Mouse (Mus musculus) thymus, postnatal 36 days (tissue): Measurements from ENCODE around the gene Ttc38.
"Not testable (repeated sequence)": the region's sequence is repeated elsewhere in the genome, so short reads cannot be mapped to it uniquely, and the experiment has no call there.

Experiments
- DNase-seq, 2 experiments: peaks; one replicate each; pipeline ENCODE4 v3.0.0; 2022; ENCODE audit warnings: mixed read lengths in 2 of 2

The Ttc38 gene

DNA sequence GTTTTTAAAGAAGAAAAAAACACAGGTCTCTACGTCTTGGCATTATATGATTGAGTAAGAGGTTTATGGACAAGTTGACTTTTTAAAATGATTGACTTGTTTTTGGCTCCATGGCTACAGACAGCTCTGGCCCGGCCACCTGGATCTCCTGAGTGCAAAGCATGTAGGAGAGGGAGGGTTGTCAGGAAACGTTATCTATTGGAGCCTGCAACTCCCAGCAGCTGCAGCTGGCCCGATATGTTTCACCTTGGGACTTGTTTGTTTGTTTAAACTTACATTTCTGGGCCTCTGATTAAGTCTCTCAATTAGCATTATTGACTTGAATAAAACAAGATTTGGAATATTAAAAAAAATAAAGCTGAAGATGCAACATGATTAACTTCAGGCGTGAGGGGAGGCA is 5.4 kb upstream of the Ttc38 start:
- no peak for DNase-seq

DNA sequence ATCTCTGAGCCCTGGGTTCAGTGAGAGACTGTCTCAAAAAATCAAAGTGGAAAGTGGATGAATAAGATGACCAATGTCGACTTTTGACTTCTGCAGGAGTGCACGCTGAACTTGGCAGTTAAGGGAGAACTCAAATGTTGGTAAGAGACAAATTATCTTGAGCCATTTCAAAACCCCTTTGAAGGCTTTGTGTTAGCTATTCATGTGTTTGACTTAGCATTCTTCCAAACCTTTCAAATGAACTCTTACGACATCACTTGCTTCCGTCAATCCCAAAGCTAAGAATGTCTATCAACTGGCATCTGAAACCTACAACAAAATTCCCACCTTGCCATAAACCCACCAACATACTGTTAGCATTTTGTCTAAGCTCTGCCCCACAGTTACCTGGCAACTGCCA is 4.0 kb upstream of the Ttc38 start:
- no peak for DNase-seq

DNA sequence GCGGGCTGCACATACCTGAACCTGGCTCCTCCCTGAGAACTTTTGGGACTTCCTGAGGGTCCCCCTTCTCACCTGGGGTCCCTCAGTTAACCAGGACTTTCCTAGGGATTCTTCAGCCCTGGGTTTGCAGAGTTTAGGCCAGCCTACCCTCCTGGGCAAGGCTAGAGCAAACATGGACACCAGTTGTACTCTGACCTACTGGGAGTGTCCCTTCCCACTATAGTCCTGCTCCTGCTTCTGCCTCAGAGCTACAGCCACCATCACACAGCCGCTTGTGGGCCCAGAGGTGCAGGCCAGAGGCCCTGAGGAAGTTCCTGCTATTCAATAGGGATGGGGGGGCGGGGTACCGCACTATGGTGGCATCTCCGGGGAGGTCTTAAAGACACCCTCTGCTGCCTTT is 2.6 kb upstream of the Ttc38 start:
- DNase-seq: no peak

DNA sequence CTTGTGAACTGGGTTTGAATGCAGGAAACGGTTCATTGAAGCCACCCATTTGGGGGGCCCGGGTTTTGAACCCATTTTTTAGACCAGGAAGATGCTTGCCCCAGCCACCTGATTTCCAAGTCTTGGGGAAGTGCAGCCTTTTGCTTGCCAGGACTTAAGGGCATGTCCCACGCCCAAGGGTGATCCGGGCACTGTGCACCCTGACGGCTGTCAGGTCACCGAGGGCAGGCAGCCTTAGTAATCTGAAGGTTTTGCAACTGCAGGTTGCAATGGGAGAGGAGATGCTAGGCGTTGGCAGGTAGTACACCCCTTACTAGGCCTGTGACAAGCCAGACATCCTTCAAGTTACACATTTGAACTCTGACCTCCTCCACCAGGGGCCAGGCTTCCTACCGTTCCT is 493 bp downstream of the Ttc38 start:
- DNase-seq: no peak

DNA sequence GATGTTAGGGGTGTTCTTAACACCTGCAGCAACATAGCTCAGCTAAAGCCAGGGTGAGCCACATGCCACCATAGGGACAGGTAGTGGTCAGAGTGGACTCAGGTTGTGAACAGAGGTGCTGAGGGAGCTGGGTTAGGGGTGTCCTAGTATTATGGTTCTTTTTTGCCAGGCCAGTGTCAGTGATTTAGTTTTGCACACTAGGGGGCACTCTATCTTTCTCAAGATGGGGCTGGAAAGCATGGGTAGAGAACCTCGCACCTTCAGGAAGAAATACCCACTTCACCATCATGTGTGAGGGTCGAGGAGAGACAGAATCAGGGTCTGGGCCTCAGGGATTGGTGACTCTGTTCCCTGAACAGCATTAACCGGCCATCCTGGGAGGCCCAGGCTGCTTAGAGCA is 3.2 kb downstream of the Ttc38 start:
- DNase-seq: no peak

DNA sequence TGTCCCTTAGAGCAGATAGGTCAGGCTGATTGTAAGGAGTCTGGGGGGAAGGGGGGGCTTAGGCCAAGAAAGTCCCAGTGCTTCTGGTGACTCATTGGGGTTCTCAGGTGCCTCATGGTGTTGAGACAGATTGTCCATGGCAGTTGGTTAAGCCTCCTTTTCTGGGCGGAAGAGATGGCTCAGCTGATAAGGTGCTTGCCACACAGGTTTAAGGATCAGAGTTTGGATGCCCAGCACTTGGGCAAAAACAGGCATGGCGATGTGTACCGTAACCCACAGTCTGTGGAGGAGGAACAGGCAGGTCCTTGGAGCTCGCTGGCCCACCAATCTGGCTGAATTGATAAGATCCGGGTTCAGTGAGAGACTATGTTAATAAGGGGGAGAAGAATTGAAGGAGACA is 4.8 kb downstream of the Ttc38 start:
- no peak for DNase-seq

DNA sequence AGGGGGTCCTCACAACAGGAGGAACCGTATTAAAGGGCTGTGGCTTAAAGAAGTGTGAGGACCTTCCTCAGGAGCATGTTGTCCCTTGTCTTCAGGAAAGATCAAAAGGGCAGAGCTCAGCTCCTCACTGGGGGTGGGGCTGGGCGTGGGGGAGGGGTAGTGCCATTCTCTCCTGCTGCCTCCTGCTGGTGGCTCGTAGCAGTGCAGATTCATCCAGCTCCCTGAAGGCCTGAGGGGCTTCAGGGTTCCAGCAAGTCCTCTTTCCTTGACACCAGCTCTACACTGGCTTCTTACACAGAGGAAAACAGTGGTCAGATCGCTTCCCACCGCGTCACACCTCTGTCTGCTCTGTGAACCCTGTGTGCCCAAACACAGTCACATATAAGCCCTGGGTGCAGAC is 8.9 kb downstream of the Ttc38 start:
- peak; percentile 46 to 53 for DNase-seq

DNA sequence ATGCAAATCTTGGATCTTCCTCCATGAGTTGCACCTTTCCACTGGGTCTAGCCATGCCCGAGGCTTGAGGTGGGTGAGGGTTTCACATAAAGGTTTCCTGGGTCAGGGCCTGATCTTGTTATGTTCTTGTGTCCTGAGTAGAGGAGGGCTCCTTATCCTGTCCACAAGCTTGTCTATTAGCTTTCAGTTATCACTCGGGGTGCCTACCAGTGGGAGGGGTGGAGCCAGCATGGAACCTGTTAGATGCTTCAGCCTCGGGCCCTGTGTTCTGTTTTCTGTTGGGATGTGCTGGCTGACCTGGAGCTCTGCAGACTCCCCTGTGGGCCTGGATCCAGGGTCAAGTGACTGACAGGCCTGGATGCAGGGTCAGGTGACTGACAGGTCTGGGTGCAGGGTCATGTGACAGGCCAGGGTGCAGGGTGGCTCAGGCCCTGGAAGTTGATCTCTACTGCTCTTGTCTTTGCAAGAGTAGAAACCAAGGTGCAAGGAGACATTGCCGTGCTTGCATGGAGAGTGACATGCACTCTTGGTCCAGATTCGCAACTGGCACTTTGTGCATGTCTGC is 9.8 kb downstream of the Ttc38 start:
- no peak for DNase-seq

DNA sequence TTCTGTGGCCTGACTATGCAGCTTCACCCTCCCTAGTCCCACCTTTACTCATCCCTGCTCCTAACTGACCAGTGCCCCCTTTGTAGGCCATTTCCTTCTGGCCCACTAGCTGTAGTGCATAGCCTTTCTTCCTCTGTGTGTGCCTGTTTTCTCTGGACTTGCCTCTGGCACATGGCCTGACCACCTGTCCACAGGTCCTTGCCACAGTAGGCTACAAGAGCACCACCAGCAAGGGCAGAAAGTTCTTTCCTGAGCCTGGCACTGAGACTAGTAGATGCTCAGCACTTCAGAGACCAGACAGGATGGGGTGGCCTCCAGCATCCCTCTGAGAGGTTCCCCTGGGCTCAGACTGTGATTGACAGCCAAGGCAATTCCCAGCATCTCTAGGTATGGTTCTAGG is 13.0 kb downstream of the Ttc38 start:
- DNase-seq: no peak

DNA sequence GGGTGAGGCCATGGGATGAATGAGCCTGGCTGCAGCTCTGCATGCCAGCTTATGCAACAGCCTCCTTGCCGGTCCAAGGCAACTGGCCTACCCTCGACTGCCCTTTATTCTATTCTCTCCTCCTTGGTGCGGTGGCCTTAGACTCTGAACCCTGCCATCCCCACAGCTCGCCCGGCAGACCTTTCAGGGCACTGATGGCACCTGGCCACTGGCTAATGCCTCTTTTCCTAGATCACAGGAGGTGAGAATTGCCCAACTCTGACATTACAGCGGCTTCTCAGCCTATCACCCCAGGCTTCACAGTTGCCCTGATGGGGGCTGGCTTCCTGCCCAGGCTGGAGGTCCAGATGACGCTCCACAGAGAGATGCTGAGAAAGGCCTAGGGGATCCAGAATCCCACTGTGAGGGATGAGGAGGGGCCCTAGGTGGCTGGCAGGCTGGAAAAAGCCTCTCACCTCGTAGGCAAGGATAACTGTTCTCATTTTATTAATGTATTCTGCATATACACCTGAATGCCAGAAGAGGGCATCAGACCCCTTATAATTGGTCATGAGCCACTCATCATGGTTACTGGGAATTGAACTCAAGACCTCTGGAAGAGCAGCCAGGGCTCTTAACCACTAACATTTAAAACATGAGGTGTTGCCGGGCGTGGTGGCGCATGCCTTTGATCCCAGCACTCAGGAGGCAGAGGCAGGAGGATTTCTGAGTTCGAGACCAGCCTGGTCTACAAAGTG is 19.7 kb downstream of the Ttc38 start:
- DNase-seq: no peak

DNA sequence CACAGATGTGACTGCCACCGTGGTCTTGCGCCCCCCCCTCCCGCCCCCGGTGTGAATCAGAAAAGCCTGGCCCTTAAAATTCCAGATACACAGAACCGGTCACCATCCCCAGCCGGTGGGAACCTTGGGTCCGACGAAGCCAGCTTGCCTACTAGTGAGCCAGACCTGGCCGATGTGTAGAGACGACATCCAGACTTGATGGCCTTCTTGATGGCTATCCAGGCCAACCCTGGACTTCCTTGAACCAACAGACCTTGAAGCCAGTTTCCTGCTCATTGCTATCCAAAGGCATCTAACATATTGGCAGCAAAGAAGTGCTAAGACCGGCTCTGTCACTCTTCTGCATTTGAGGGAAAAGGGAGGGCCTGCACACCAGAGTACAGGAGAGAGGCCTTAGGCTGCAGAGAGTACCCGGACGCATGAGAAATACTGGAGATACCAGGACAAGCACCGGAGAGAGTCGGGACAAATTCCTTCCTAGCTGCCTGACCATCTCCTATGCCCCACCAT is 26.9 kb downstream of the Ttc38 start:
- DNase-seq: no peak

DNA sequence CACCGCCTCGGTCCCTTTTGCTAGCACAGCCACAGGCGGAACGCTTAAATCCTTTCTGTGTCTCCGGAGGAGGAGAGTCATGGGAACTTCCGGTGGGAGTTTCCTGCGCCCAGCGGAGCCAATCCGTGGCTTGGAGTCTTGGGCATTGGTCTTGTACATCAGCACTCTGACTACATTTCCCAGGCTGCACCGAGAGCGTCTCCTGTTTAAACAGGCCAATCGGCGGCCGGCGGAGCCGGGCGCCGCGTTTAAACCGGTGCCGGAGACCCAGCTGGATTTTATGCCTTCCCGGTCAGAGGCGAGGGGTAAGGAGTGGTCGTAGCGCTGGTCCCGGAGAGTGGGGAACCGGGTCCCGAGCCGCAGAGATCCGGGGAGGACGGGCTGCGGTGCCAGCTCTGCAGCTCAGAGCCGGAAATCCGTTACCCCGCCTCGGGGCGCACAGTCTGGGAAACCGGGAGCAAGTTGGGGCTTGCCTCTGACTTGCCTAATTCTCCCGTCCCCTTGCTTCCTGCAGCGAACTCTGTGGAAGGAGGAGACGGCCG is 27.5 kb downstream of the Ttc38 start, which contains the start of gene Gtse1:
Gene Gtse1, plus strand, starts transcription at position 256 of the 542 bp plus-strand sequence.
- peak; percentile 89 to 92 for DNase-seq

DNA sequence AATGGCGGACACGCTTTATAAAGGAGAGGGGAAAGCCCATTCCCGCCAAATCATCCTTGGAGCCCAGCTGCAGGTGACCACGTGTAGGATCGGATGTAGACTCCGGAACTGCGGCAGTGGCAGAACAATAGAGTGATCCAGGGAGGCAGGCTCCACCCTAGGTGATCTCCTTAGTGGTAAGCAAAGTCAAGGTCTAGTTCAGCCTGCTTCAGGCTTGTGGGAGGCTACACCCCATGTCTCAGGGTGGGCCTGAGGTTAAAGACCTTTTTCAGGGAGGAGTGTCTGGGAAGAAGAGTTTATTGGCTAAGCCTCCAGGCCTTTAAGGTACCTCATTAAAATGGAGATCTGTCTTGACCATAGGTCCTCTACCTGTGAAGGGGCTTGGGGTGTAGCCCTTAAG is 33.8 kb downstream of the Ttc38 start:
- not testable (repeated sequence) for DNase-seq

DNA sequence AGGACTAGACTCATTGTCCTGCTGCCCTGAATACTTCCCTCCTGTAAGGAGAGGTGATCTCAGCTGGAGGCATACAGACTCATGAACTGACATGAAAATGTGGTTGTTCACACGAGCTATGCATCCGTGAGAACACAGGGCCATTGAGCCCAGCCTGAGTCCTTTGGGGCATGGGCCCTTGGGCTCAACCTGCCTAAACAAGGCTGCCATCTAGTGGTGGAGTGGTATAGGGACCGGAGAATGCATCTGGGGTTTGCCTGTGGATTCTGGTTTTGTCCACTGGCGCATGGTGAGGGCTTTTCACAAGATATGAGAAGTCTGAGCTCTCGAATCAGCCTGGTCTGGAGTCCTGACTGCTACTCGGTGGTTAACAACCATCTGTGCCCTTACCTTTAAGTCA is 35.6 kb downstream of the Ttc38 start:
- peak; percentile 53 for DNase-seq

DNA sequence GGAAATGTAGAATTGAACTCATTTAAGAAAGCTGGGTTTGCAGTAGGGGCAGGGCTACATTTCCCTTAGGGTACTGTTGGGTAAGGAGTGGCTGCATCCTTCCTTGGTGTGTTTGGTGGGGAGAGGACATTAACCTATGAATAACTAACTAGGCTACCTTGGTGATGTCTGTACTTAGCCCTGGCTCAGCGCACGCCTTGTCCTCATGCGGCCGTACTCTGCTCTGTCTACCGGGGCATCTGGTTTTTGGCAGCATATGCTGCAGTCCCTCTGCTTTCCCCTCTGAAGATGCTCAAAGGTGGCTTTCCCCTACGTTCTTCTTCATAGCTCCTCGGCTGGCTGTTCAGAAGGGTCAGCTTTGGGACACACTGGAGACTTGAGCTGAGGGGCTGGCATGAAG is 45.2 kb downstream of the Ttc38 start:
- no peak for DNase-seq

DNA sequence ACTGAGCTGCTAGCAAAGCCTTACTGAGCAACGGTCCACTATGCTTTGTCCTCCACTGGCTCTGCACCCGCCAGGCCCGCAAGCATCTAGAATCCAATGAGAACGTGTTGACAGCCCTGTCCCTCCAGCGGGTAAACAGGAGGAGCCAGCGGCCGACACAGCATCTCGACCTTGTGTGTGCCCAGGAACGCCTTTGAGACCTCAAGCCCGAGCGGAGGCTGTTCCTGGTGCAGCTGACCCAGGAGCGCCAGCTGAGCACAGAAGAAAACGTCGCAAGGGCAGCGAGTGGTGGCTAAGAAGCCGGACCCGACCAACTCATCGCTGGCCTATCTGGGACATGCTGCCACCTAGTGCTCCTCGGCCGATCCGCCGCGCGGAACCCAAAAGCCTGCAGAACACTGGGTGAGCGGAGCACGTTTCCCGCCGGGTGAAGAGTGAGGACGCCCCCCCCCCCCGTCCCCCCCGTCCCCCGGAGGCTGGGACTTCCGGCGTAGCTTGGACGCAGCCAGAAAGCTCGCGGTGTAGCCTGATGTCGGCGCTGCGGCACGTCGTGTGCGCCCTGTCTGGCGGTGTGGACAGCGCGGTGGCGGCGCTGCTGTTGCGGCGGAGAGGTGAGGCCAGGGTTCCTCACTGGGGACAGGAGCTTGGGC is 46.9 kb downstream of the Ttc38 start, which contains the start of gene Trmu:
Gene Trmu, plus strand, starts transcription at position 465 of the 650 bp plus-strand sequence.
- DNase-seq: peak; percentile 87

DNA sequence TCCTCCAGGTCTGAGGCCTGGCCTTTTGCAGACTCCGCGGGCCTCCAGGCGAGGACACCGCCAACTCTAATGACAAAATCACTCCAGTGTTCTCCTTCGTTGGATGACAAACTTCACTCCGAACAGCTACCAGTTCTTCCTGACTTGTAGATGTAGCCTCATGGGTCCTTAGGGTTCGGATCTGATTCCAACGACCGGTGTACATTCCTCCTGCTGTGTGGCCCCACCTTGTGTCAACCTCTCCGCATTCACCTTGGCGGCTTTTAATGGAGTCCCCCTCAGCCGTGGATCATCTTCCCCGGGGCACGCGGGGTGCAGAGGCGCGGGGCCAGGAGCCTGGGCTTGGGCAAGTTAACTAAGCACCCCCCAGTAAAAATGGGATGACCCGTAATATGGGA is 47.4 kb downstream of the Ttc38 start:
- DNase-seq: peak in 1 of 2 experiments; percentile 39

DNA sequence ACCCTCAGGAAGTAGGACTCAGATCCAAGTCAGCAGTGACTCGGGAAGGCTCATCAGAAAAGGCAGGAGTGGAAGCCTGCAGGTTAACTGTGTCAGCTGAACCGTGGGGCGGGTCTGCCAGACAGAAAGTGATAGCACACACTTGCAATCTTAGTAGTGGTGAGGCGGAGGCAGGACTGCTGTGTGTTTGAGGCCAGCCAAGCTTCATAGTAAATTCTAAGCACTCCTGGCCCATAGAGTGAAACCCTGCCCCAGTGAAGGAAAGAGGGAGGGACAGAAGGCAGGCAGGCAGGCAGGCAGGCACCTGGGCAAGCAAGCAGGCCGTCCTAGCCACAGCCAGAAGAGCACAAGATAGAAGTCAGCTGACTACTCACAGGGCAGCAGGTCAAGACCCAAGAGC is 53.5 kb downstream of the Ttc38 start:
- DNase-seq: no peak

DNA sequence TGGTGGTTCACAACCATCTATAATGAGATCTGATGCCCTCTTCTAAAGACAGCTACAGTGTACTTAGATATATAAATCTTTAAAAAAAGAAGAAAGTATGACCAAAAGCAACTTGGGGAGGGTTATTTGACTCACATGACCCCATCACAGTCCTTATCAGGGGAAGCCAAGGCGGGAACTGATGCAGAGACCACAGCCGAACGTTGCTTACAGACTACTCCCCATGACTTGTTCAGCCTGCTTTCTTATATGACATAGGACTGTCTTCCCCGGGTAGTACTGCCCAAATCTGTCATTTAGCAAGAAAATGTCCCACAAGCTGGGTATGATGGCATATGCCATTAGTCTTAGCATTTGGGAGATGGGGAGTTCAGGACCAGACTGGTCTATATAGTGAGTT is 57.1 kb downstream of the Ttc38 start:
- DNase-seq: no peak

DNA sequence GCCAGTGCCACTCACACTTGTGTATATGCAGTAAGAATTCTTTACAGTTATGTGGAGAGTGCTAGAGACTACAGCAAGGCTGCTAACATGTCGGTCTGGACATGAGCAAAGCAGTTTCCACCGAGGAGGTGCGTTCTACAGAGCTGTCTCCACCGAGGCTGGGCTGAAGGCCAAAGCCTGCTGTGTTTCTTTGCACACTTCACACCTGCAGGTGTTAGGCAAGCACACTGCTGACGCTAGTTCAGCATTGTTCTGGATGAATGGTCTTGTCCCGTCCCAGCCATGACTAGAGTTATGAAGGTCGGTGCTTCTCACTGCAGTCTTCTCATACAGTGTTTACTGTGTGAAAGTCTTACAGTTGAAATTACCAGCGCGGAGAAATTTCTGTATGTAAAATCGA is 59.9 kb downstream of the Ttc38 start:
- DNase-seq: no peak

DNA sequence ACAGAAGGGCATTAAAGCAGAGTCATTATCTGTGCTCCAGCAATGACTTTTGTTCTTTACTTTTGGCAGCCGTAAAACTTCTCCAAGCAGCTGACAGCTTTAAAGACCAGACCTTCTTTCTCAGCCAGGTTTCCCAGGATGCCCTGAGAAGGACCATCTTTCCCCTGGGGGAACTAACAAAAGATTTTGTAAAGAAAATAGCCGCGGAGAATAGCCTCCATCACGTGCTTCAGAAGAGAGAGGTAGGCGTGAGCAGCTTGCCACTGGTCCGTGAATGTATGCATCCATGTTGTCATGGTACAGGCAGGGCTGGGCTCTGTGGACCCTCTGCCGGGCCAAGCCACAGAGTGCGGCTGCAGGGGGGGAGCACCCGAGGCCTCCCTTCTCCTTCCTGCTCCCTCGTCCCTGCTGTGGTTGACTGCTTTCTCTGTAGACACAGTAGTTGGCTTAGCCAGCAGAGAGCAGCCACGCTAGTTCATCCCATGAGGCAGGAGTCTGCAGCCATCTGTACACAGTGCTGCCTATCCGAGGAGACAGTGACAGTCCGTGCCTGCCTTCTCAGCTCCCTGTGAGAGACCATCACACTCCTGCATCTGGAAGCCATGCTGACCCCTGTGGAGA is 60.5 kb downstream of the Ttc38 start:
- no peak for DNase-seq

DNA sequence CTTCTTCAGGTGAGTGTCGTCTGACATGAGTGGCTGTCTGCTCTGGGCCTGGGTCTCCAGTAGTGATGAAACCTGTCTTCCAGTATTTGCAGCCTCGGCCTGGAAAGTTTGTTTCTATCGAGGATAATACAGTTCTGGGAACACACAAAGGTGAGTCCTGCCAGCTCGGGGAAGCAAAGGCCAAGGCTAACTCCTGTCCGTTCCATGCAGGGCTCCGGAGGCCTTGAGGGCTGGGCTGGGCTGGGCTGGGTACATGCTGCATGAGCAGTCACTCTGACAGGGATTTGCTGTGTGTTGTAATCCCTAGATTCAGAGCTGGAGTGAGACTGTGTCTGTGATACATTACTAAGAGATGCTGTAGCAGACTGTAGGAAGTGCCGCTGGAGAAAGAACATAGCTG is 61.8 kb downstream of the Ttc38 start:
- no peak for DNase-seq

DNA sequence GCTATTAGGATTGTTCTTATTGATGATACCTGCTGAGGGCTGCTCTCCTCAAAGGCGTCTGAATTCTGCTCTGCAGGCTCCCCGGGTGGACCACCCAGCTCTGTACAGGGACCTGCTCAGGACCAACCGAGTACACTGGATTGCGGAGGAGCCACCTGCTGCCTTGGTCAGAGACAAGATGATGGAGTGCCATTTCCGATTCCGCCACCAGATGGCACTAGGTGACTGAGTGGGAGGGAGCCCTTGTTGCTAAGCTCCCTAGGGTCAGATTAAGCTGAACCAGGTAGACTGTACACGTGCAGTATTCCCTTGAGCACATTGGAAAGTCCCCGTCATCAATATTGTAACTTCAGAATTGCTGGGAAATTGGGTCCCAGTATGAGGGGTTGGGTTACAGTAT is 64.2 kb downstream of the Ttc38 start:
- peak; percentile 80 to 87 for DNase-seq
